Mouse (Mus musculus) embryo, embryonic 9.5 days (tissue): ENCODE data around the gene Rwdd2a.
A peak's percentile ranks its signal among the peaks of the same experiment; 100 is the strongest.

Source experiments
- DNase-seq: peaks from one replicate; pipeline ENCODE4 v3.0.0-alpha.2; 2017; ENCODE audit errors: extremely low spot score

Rwdd2a gene

GRCm38 (mm10) chr9:86571540-86572135, at the start of gene Rwdd2a, which contains the start of gene Pgm3:
Gene Rwdd2a (plus strand): TSS chr9:86571991.
Gene Pgm3 (minus strand): TSS chr9:86571842.
- DNase-seq = peak; percentile 96

DNA sequence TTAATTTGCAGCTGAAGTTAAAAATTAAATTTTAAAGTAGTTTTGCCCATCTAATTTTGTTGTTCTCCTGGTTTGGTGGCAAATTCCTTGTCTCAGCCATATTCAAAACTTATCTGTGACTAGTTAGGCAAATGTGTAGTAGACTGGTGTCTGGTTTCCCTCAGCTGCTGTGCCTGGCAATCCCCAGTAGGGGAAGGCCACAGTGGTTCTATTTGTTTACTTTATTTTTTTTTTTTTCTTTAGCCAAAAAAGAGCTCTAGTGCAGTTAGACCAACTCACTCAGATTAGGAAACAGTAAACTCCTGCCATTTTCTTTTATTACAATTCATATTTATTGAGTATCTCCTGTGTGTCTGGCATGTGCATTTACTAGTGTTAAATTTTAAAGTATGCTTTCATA, 49.5 kb upstream of the Rwdd2a start:
- no peak for DNase-seq

- DNase-seq = no peak
Observed at GRCm38 (mm10) chr9:86525600-86525999, 46.2 kb upstream of the Rwdd2a start.

DNA sequence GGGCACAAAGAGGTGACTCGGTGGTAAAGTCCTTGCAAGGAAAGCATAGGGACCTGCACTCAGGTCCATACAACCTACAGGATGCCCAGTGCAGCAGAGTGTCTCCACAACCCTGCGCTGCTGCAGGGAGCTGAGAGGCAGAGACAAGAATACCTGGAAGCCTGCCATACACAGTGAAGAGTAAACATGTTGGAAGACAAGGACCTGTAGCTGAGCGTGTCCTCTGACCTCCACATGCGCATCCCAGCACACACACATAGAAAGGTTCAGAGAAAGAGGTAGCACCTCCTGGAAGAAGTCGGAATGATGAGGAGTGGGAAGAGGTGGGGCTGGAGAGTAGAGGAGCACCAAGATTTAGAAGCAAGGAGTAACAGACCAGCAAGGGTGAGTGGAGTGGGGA, 37.7 kb upstream of the Rwdd2a start:
- DNase-seq = no peak

DNA sequence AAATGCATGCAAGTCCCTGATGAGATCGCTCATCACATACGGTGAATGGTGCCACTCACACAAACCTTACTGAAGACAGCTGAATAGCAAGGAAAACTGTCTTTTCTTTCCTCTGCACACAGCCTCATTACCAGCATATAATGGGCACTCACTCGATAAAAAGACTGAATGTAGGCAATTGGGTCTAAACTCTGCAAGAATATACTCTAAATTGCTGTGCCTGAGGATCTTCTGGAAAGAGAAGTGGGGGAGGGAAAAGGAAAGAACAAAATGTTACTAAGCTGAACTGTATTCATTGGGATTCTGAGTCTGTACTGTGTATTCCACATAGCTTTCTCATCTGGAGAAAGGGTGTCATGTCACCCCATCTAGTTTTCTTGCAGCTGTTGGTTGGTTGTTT, 28.3 kb upstream of the Rwdd2a start:
- no peak for DNase-seq

DNA sequence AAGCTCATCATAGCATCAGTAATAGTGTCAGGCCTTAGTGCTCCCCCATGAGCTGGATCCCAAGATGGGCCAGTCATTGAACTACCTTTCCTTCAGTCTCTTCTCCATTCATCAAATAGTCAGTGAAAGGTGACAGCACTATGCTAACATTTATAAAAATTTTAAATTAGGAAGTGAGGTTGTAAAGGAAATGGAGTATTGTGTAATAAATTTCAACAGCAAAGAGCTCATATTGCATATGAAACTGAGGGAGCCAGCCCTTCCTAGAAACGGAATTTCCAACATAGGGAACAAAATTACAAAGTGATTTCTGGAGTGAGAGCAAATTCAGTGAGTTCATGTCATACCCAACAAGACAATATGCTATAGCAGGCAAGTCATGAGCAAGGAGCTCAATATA, 27.2 kb upstream of the Rwdd2a start:
- no peak for DNase-seq

GRCm38 (mm10) chr9:86549637-86550162, 22.1 kb upstream of the Rwdd2a start:
- DNase-seq = no peak

DNA sequence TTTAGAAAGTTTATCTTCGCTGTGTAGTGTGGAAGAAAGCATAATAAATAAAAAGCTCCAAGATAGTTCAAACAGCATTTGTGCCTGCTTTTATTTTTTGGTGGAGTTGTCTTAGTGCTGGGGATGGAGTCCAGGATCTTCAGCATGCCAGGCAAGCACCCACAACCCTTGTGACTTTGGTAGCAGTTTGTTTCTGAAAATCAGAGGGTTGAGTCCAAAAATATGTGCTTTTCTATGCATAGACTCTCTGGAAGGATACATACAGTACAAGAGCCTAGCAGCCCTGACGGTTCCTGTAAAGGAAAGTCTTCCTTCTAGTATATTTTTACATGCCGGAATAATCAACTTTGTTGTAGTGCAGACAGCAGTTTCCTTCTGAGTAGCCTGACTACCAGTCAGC, 21.1 kb upstream of the Rwdd2a start:
- no peak for DNase-seq

DNA sequence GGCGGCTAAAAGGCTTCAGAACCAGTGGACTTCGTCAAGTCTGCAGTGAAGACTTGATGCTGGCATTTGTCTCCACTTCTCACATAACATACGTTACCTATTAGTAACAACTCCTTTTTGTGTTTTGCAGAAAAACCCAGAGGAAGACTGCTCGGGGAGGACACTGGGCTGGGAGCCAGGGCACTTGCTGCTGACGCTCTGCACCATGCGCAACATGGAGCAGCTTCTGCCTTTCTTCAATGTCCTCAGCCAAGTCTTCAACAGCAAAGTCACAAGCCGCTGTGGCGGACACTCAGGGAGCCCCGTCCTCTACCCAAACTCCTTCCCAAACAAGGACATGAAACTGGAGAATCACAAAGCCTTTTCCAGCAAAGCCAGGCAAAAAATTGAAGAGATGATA, 17.9 kb upstream of the Rwdd2a start:
- no peak for DNase-seq

- DNase-seq = no peak
Observed at GRCm38 (mm10) chr9:86554641-86555040, 17.1 kb upstream of the Rwdd2a start.

- no peak for DNase-seq
Observed at GRCm38 (mm10) chr9:86560543-86560942, 11.2 kb upstream of the Rwdd2a start.

DNA sequence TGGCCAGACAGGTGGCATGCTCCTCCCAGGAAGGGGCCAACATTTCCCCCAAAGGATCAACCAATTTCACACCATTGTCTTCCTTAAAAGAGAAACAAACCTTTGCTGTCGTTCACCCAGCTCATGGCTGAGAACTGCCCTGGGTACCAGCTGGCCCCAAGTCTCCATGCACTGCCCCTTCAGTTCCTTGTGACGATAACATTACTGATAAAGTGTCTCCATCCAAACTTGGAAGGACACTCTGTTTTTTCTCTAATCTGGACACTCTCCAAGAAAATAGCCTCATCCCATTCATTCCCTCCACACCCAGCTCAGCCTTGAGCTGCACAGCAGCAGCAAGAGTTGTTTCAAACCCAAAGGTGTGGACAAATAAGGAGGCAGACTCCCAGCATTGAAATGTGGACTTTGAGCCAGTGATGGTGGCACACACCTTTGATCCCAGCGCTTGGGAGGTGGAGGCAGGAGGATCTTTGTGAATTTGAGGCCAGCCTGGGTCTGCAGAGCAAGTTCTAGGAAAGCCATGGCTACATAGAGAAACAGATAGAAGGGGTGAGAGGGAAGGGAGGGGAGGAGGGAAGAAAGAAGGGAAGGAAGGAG, 2.4 kb upstream of the Rwdd2a start:
- no peak for DNase-seq

DNA sequence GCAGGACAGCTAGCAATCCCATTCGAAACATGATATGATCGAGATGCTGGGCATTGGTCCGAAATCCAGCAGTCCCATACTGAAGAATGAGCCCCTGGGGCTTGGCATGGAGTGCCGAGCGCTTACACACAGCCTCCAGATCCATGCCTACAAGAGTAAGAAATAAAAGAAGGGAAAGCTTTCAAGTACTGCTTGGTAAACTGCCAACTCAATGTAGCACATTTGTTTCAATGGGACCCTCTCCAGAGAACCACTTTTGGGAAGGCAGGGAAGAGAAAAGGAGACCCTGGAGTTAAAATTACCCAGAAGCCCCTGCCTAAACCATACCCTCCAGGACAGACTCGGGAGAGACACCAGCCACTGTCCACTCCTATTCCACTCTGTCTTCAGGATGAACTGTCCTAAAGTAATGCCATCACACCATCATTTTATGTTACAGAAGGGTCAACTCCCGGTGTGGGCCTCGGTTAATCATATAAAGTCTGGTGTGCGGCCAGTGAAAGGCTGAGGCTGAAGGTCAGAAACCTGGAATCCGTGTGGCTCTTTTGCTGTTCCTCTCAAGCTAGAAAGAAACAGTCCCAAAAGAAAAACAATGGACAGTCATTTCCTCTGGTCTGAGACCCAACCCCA, 1.4 kb upstream of the Rwdd2a start:
- no peak for DNase-seq

- DNase-seq = peak; percentile 8
Observed at GRCm38 (mm10) chr9:86570946-86571345, 845 bp upstream of the Rwdd2a start.

GRCm38 (mm10) chr9:86572196-86572595, 405 bp downstream of the Rwdd2a start:
- no peak for DNase-seq

DNA sequence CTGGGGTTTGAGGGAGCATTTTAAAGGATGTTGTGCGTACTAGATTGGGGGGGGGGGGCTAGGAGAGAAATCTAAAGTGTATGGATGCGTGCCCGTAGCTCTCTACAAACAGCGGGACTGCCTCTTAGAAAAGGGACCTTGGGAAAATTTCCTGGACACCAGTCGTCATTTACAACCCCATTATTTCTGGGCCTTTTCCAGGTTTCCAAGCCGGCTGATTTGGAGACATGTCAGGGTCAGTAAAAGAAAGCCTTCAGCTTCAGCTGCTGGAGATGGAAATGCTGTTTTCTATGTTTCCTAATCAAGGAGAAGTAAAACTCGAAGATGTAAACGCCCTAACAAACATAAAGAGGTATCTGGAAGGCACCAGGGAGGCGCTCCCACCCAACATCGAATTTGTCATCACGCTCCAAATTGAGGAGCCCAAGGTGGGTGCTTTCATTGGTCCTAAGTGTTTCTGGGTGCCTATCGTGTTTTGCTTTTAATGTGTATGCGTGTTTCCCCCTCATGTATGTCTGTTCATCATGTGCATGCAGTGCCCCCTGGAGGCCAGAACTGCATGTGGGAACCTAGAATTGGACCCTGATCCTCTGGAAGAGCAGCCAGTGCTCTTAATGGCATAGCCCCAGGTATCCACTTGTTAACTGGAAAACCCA, 973 bp downstream of the Rwdd2a start:
- peak; percentile 77 for DNase-seq

GRCm38 (mm10) chr9:86573616-86574303, 2.0 kb downstream of the Rwdd2a start:
- DNase-seq = no peak

GRCm38 (mm10) chr9:86575178-86575577, 3.4 kb downstream of the Rwdd2a start:
- DNase-seq = no peak

GRCm38 (mm10) chr9:86579657-86580056, 7.9 kb downstream of the Rwdd2a start:
- no peak for DNase-seq

DNA sequence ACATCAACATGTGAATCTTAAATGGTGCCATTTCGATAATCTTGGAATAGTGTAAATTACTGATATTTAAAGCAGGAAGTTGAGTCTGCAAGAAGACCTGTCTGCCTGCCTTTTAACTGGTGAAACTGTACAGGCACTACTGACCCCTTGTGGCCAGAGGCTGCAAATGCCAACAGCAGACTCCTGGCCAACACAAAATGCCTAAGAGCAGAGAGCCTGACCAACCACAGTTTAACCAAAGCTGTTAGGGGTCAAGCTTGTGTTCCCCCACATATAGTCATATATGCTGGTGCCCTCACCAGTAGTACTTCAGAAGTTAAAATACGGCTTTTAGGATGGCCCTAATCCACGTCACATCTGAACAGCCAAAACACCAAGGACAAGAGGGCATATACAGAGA, 11.9 kb downstream of the Rwdd2a start:
- DNase-seq = peak; percentile 67

GRCm38 (mm10) chr9:86587019-86587795, 15.4 kb downstream of the Rwdd2a start:
- DNase-seq = no peak
